Mouse (Mus musculus) heart, embryonic 12.5 days (tissue): ENCODE data around the gene Wbp2nl. TPM values are rescaled to one million over a fixed set of nuclear protein-coding genes. Genes with fewer than 3 reads are reported as not detected.

ENCODE experiments used
- ATAC-seq: fragments of 200-750 bp; cut with Nextera tagmentation; 2 replicates; pipeline ENCODE4 v1.8.0; 2017; ENCODE audit warnings: moderate TSS enrichment, moderate library complexity; ENCODE audit not compliant: insufficient number of reproducible peaks, low FRiP score
- H3K27ac ChIP-seq: fragments of 300-500 bp; sonication (generic); 2 replicates; pipeline ENCODE4 v1.5.1; 2016; ENCODE audit warnings: mild to moderate bottlenecking, moderate library complexity; ENCODE audit not compliant: poor library complexity, severe bottlenecking
- H3K27me3 ChIP-seq: fragments of 300-500 bp; sonication (generic); replicated peaks from 2 replicates; pipeline ENCODE4 v1.6.1; 2016; ENCODE audit warnings: mild to moderate bottlenecking, moderate library complexity
- H3K36me3 ChIP-seq: fragments of 300-500 bp; sonication (generic); 2 replicates; pipeline ENCODE4 v1.6.1; 2016; ENCODE audit warnings: mild to moderate bottlenecking, moderate library complexity
- H3K4me1 ChIP-seq: fragments of 300-500 bp; sonication (generic); replicated peaks from 2 replicates; pipeline ENCODE4 v1.6.1; 2016; ENCODE audit warnings: mild to moderate bottlenecking
- H3K4me2 ChIP-seq: fragments of 300-500 bp; sonication (generic); 2 replicates; pipeline ENCODE4 v1.6.1; 2016; ENCODE audit warnings: mild to moderate bottlenecking, moderate library complexity
- H3K4me3 ChIP-seq: fragments of 300-500 bp; sonication (generic); 2 replicates; pipeline ENCODE4 v1.5.1; 2016; ENCODE audit warnings: mild to moderate bottlenecking
- H3K9ac ChIP-seq: fragments of 300-500 bp; sonication (generic); 2 replicates; pipeline ENCODE4 v1.6.1; 2016; ENCODE audit warnings: mild to moderate bottlenecking, moderate library complexity
- H3K9me3 ChIP-seq: fragments of 300-500 bp; sonication (generic); replicated peaks from 2 replicates; pipeline ENCODE4 v1.6.1; 2016; ENCODE audit warnings: mild to moderate bottlenecking, moderate library complexity
- WGBS: fragments of 180-500 bp; shearing (Covaris S2); methylation state at CpG from one replicate; pipeline ENCODE4 v1.1.7; 2016; 5-methylcytosine and 5-hydroxymethylcytosine counted together
- polyA plus RNA-seq: library from polyadenylated mRNA; unstranded; fragments of >200 nt; fragmentation: Nextera tagmentation; extraction: Ambion mirVana; gene quantifications from 2 replicates; pipeline ENCODE4 v1.2.1, GENCODE M21; 2016

The Wbp2nl gene
- polyA plus RNA-seq, 1 experiment from 2014 or later: 0.66 TPM

DNA sequence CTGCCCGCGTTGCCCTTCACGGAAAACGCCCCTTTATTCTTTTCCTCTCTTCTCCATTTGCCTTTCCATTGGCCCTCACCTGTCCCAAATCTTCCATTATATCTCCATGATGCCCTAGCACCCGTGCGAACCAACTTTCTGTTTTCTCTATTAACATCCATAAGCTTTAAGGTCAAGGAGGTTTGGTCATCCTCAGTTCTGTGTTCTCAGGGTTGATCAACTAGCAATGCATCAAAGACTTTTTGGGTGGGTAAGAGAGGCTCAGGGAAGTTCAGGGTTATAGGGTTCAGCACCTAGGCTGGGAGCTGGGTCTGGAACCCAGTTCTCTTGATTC lies 24.2 kb upstream of the Wbp2nl start, which contains the start of gene Sept3:
Sept3 (plus strand) TSS at position 301 of the 334 bp plus-strand sequence.
- Histone ChIP-seq H3K36me3 (no peaks in the 10 kb centered on the region), H3K27me3 (peaks cover 72% of the 10 kb centered on the region), H3K9me3 (no peaks in the 10 kb centered on the region), H3K4me2 (peak within 1 kb of the TSS; percentile 93), H3K9ac (peak within 1 kb of the TSS; percentile 59), H3K4me3 (peak within 1 kb of the TSS; percentile 55), H3K27ac (no peak within 1 kb of the TSS), H3K4me1 (peaks cover 27% of the 10 kb centered on the region)
- no peak for ATAC-seq
- WGBS: 28% methylated on average over 6 of the region's 6 CpGs

DNA sequence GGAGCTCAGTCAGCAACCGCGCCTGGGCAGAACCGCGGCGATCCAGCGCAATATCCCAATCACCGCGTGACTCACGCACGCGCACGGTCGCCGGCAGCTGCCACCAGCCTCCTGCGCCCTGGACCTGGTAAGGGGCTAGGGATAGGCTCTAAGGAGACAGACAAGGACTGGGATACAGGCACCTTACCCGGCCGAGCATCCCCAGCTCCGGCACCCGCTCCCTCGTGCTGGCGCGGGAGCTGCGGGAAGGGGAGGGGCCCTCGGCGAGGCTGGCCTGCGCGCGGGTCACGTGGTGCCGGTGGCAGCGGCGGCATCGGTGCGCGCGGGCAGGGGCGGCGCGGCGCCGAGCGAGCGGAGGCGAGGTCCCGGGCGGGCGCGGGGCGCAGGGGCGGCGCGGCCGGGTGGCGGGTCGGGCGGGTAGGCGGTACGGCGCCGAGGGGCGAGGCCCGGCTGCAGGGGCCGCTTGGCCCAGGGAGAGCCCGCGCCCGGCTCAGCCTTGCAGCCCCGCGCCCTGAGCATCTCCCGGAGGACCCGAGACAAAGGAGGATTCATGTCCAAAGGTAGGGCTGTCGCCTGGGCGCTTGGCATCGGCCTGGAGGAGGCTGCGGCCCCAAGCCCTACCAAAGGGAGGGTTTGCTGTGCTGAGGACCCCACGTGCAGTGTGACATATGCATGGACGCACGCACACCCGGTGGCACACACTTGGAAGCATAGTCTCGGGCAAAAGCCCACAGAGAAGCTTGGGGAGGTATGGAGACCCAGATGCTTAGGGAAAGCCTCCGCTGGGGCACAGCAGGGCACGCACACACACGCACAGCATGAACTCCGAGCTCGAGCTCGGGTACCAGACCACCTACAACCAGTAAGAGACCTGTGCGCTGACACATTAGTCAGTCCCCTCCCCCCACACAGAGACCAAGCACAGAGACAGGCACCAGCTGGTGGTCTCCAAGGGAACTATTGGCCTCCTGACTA lies 23.5 kb upstream of the Wbp2nl start:
- Histone ChIP-seq H3K9me3 (no peaks in the 10 kb centered on the region), H3K27ac (no peak overlapping the region), H3K36me3 (no peaks in the 10 kb centered on the region), H3K4me3 (peak overlapping the region; percentile 55), H3K27me3 (peaks cover 70% of the 10 kb centered on the region), H3K9ac (peak overlapping the region; percentile 59), H3K4me1 (peaks cover 22% of the 10 kb centered on the region), H3K4me2 (peak overlapping the region; percentile 93)
- 3% methylated on average over 81 of the region's 86 CpGs for WGBS
- ATAC-seq: peak; percentile 36; the same call in 1 of the 2 replicates

GRCm38 (mm10) chr15:82277591-82277990 lies 21.2 kb upstream of the Wbp2nl start:
- WGBS: 57% methylated on average over 5 of the region's 5 CpGs
- H3K4me1 ChIP-seq: peaks cover 22% of the 10 kb centered on the region

GRCm38 (mm10) chr15:82280638-82281037 lies 18.1 kb upstream of the Wbp2nl start:
- ATAC-seq: no peak
- H3K36me3 ChIP-seq: no peaks in the 10 kb centered on the region
- H3K9ac ChIP-seq: 0 out of 2 replicates have a peak overlapping the region, but pooled peaks have one; percentile 42
- no peak overlapping the region; the same call in 1 of the 2 replicates for H3K4me2 ChIP-seq
- WGBS: 42% methylated on average over 4 of the region's 4 CpGs
- peaks cover 13% of the 10 kb centered on the region for H3K4me1 ChIP-seq
- peaks cover 29% of the 10 kb centered on the region for H3K27me3 ChIP-seq
- no peak overlapping the region for H3K4me3 ChIP-seq
- no peaks in the 10 kb centered on the region for H3K9me3 ChIP-seq
- no peak overlapping the region for H3K27ac ChIP-seq

More at GRCm38 (mm10) chr15:82277591-82277990, 21.2 kb upstream of the Wbp2nl start:
- no peak overlapping the region for H3K4me2 ChIP-seq
- no peak overlapping the region for H3K27ac ChIP-seq
- no peak for ATAC-seq
- H3K9ac ChIP-seq: no peak overlapping the region; the same call in 1 of the 2 replicates
- no peaks in the 10 kb centered on the region for H3K36me3 ChIP-seq
- peaks cover 57% of the 10 kb centered on the region for H3K27me3 ChIP-seq
- no peak overlapping the region for H3K4me3 ChIP-seq
- H3K9me3 ChIP-seq: no peaks in the 10 kb centered on the region

- Histone ChIP-seq H3K27ac (no peak overlapping the region), H3K9ac (no peak overlapping the region), H3K36me3 (no peaks in the 10 kb centered on the region), H3K4me1 (no peaks in the 10 kb centered on the region), H3K4me3 (no peak overlapping the region), H3K27me3 (no peaks in the 10 kb centered on the region), H3K4me2 (no peak overlapping the region), H3K9me3 (no peaks in the 10 kb centered on the region)
- no peak for ATAC-seq
- WGBS: 49% methylated on average over 12 of the region's 12 CpGs
Observed at GRCm38 (mm10) chr15:82286157-82286556, 12.6 kb upstream of the Wbp2nl start.

DNA sequence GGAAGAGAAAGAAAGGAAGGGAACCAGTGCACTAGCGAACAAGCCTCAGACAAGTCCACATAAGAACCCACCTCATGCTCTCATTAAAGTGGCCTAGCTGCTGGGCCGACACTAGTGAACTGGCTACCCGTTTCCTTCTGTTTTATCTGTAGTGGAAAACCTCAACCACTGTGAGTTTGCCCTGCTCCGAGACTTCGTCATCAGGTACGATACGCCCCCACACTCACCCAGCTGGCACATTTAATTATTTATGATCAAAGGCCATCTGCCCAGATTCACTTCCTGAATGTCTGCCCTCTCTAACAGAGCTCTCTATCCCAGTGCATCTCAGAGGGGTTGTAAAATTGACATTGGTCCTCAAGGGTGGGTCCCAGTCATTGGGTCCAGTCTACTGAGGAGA lies 8.5 kb upstream of the Wbp2nl start:
- H3K4me2 ChIP-seq: no peak overlapping the region
- no peak for ATAC-seq
- no peaks in the 10 kb centered on the region for H3K36me3 ChIP-seq
- WGBS: 88% methylated on average over 7 of the region's 7 CpGs
- no peaks in the 10 kb centered on the region for H3K27me3 ChIP-seq
- H3K4me1 ChIP-seq: peaks cover 15% of the 10 kb centered on the region
- no peak overlapping the region for H3K4me3 ChIP-seq
- no peaks in the 10 kb centered on the region for H3K9me3 ChIP-seq
- no peak overlapping the region for H3K27ac ChIP-seq
- H3K9ac ChIP-seq: no peak overlapping the region

- Histone ChIP-seq H3K27me3 (no peaks in the 10 kb centered on the region), H3K9ac (0 out of 2 replicates have a peak overlapping the region, but pooled peaks have one; percentile 1), H3K4me1 (peaks cover 15% of the 10 kb centered on the region), H3K9me3 (no peaks in the 10 kb centered on the region), H3K4me3 (peak overlapping the region; percentile 8; the same call in 1 of the 2 replicates), H3K4me2 (peak overlapping the region; percentile 51), H3K27ac (no peak overlapping the region), H3K36me3 (no peaks in the 10 kb centered on the region)
- 24% methylated on average over 5 of the region's 5 CpGs for WGBS
- ATAC-seq: no peak; the same call in 1 of the 2 replicates
Observed at GRCm38 (mm10) chr15:82292851-82293250, 5.9 kb upstream of the Wbp2nl start.

DNA sequence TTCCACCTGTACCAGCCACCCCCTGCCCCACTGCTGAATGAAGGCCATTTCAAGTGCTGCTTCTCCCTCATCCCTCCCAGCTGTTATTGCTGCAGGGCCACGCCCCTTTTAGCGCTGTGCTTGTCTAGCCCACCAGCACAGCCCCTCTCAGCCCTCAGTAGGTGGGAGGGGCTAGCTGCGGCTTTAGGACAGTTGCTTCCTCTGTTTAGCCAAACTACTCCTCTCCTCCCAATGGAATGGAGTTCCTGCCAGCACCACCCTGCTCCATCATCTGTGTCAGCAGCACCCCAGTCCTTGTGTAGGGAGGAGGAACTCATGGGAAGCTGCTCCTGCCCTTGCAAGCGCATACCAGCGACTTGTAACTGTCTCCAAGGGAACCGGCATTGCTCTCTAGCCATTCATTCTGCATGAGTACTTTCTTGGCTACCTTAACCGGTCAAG lies 5.5 kb upstream of the Wbp2nl start:
- Histone ChIP-seq H3K9me3 (no peaks in the 10 kb centered on the region), H3K36me3 (no peaks in the 10 kb centered on the region), H3K4me1 (peaks cover 15% of the 10 kb centered on the region), H3K9ac (peak overlapping the region; percentile 1; the same call in 1 of the 2 replicates), H3K4me3 (peak overlapping the region; percentile 8), H3K27me3 (no peaks in the 10 kb centered on the region), H3K4me2 (peak overlapping the region; percentile 51), H3K27ac (no peak overlapping the region)
- WGBS: 15% methylated on average over 7 of the region's 7 CpGs
- no peak for ATAC-seq

DNA sequence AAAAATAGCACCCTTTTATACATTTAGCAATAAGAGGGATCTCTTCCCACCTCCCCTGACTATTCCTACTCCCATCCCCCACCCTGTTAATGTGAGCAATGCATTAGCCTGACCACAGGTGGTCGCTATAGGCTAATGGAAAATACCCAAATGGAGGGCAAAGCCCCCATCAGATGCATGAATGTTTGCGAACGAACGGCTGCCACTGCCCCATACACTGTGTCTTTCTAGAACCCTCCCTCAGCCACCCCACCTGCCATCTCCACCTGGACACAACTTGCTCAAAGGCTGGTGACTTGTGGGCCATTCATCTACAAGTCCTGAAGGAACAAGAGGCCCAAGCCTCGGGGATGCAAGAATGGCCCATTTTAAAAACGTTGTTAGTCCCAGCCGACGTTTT lies 4.7 kb upstream of the Wbp2nl start:
- peak; percentile 33; the same call in 1 of the 2 replicates for ATAC-seq
- Histone ChIP-seq H3K9ac (no peak overlapping the region), H3K27ac (no peak overlapping the region), H3K4me2 (no peak overlapping the region), H3K4me1 (peaks cover 20% of the 10 kb centered on the region), H3K27me3 (peaks cover 4% of the 10 kb centered on the region), H3K36me3 (no peaks in the 10 kb centered on the region), H3K4me3 (no peak overlapping the region), H3K9me3 (no peaks in the 10 kb centered on the region)
- 52% methylated on average over 8 of the region's 8 CpGs for WGBS

GRCm38 (mm10) chr15:82307107-82307506 lies 8.4 kb downstream of the Wbp2nl start:
- no peaks in the 10 kb centered on the region for H3K36me3 ChIP-seq
- H3K9me3 ChIP-seq: no peaks in the 10 kb centered on the region
- no peak overlapping the region for H3K4me3 ChIP-seq
- H3K4me2 ChIP-seq: no peak overlapping the region
- ATAC-seq: no peak
- no peak overlapping the region for H3K9ac ChIP-seq
- H3K4me1 ChIP-seq: no peaks in the 10 kb centered on the region
- H3K27me3 ChIP-seq: 0 out of 2 replicates have a peak, but pooled peaks cover 4% of the 10 kb centered on the region
- no peak overlapping the region for H3K27ac ChIP-seq
- WGBS: 75% methylated on average over 3 of the region's 3 CpGs

DNA sequence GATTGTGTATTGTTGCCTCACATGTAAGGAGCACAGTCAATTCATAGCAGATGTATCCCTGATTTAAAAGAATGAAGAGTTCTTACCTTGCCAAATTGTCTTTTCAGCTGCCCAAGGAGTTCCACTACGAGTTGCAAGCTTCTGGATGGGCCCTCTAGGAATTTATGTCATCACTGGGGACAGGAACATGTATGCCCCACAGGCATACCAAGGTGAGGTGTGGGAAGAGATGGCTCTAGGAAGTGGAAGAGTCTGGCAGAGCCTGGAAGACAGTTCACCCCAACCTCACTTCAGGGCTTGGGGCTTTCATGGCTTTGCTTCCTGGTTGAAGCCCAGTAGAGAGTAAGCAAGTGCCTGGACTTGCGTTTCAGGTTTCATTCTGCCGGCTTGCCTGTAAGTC lies 9.7 kb downstream of the Wbp2nl start:
- H3K27me3 ChIP-seq: 0 out of 2 replicates have a peak, but pooled peaks cover 4% of the 10 kb centered on the region
- no peak overlapping the region for H3K27ac ChIP-seq
- H3K4me2 ChIP-seq: no peak overlapping the region
- H3K36me3 ChIP-seq: no peaks in the 10 kb centered on the region
- no peak for ATAC-seq
- no peak overlapping the region for H3K4me3 ChIP-seq
- no peak overlapping the region for H3K9ac ChIP-seq
- H3K9me3 ChIP-seq: no peaks in the 10 kb centered on the region
- no peaks in the 10 kb centered on the region for H3K4me1 ChIP-seq
- WGBS: 81% methylated on average over 3 of the region's 3 CpGs
